Mouse (Mus musculus) testis, adult 2 months (tissue): ENCODE measurements around the gene Ubr3. TPM values are rescaled to one million over a fixed set of nuclear protein-coding genes. Genes with fewer than 3 reads are reported as not detected.
A peak's percentile ranks its signal among the peaks of the same experiment; 100 is the strongest.

ENCODE experiments used
- H3K27ac ChIP-seq: fragments of 200-500 bp; 2 replicates; pipeline ENCODE4 v1.5.1; 2012; ENCODE audit warnings: low read depth, low read length; ENCODE audit not compliant: control insufficient read depth, insufficient read depth
- H3K27me3 ChIP-seq: fragments of 200-500 bp; 2 replicates; pipeline ENCODE4 v1.6.1; 2012; ENCODE audit warnings: mild to moderate bottlenecking, low read length, moderate library complexity; ENCODE audit not compliant: control insufficient read depth, insufficient read depth
- H3K36me3 ChIP-seq: fragments of 200-500 bp; 2 replicates; pipeline ENCODE4 v1.6.1; 2012; ENCODE audit warnings: mild to moderate bottlenecking, low read length; ENCODE audit not compliant: control insufficient read depth, insufficient read depth
- H3K4me1 ChIP-seq: fragments of 200-500 bp; 2 replicates; pipeline ENCODE4 v1.6.1; 2012; ENCODE audit warnings: low read length; ENCODE audit not compliant: control insufficient read depth, insufficient read depth
- H3K4me3 ChIP-seq: fragments of 200-500 bp; 2 replicates; pipeline ENCODE4 v1.5.1; 2012; ENCODE audit warnings: low read depth, mild to moderate bottlenecking, low read length, moderate library complexity, mixed read lengths; ENCODE audit not compliant: control insufficient read depth
- CTCF ChIP-seq: fragments of 200-500 bp; IDR thresholded peaks from 2 replicates; pipeline ENCODE4 v1.5.1; 2012; ENCODE audit warnings: low read depth, mild to moderate bottlenecking, inconsistent platforms, low read length, moderate library complexity; ENCODE audit not compliant: control insufficient read depth, insufficient read depth, insufficient replicate concordance
- POLR2A ChIP-seq: fragments of 200-500 bp; IDR thresholded peaks from 2 replicates; pipeline ENCODE4 v1.6.1; 2012; ENCODE audit warnings: low read depth, mild to moderate bottlenecking, inconsistent platforms, low read length, moderate library complexity; ENCODE audit not compliant: control insufficient read depth
- polyA plus RNA-seq: library from polyadenylated mRNA; depleted of rRNA; stranded (reverse); fragments of >200 nt; gene quantifications from 2 replicates; pipeline ENCODE4 v1.2.3, GENCODE M21; 2012

The Ubr3 gene
- polyA plus RNA-seq, 1 experiment, result 9.1 TPM

DNA sequence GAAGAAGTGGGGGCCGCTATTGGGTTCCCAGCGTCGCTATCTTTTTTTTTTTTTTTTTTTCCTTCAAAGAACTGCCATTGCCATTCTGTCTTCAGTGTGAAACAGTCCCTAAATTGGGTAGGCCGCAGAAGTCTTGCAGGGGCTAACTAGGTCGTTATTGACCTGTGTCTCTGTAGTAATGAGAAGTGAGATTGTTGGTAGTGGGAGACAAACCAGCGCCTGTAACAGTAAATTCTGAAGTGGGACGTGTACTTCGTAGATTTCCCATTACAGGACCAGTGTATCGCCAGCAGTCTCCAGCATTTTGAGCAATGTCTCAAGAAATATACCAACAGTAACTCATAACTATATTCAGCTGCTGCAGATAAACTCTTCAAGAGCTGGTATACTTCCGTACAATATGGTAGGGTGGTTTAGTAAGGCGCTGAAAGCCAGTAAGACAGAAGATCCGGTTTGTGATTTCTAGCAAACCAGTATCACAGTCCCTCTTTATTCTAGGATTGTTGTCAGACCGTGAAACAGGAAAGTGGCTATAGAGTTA, 34.9 kb upstream of the Ubr3 start:
- H3K4me1 ChIP-seq, result no peaks in the 10 kb centered on the region
- TF ChIP-seq CTCF, result no peak
- no peak for TF ChIP-seq POLR2A
- H3K4me3 ChIP-seq, result peak overlapping the region; percentile 100
- H3K27ac ChIP-seq, result peak overlapping the region; percentile 98
- no peaks in the 10 kb centered on the region for H3K27me3 ChIP-seq
- H3K36me3 ChIP-seq, result no peaks in the 10 kb centered on the region; the same call in 1 of the 2 replicates

- Histone ChIP-seq H3K27me3 (no peaks in the 10 kb centered on the region), H3K27ac (no peak overlapping the region), H3K4me3 (no peak overlapping the region), H3K36me3 (no peaks in the 10 kb centered on the region), H3K4me1 (peaks cover 3% of the 10 kb centered on the region; the same call in 1 of the 2 replicates)
- TF ChIP-seq POLR2A, result no peak
- TF ChIP-seq CTCF, result no peak
Measured at GRCm38 (mm10) chr2:69883990-69884391, 13.1 kb upstream of the Ubr3 start.

GRCm38 (mm10) chr2:69884581-69884980, 12.5 kb upstream of the Ubr3 start:
- Histone ChIP-seq H3K27ac (no peak overlapping the region), H3K36me3 (no peaks in the 10 kb centered on the region), H3K4me1 (peaks cover 3% of the 10 kb centered on the region; the same call in 1 of the 2 replicates), H3K27me3 (no peaks in the 10 kb centered on the region), H3K4me3 (no peak overlapping the region)
- TF ChIP-seq POLR2A (no peak), CTCF (no peak)

GRCm38 (mm10) chr2:69885050-69885449, 12.0 kb upstream of the Ubr3 start:
- Histone ChIP-seq H3K4me1 (peaks cover 3% of the 10 kb centered on the region; the same call in 1 of the 2 replicates), H3K27me3 (no peaks in the 10 kb centered on the region), H3K36me3 (no peaks in the 10 kb centered on the region), H3K4me3 (peak overlapping the region; percentile 94), H3K27ac (peak overlapping the region; percentile 65; the same call in 1 of the 2 replicates)
- TF ChIP-seq POLR2A, result no peak

- H3K4me1 ChIP-seq, result peaks cover 3% of the 10 kb centered on the region; the same call in 1 of the 2 replicates
- TF ChIP-seq CTCF, result peak; percentile 40; the same call in 1 of the 2 replicates
- peak; percentile 67 for TF ChIP-seq POLR2A
- H3K27ac ChIP-seq, result peak within 1 kb of the TSS; percentile 65
- peak within 1 kb of the TSS; percentile 94 for H3K4me3 ChIP-seq
- no peaks in the 10 kb centered on the region for H3K27me3 ChIP-seq
- no peaks in the 10 kb centered on the region for H3K36me3 ChIP-seq
Measured at GRCm38 (mm10) chr2:69885451-69886305, 11.4 kb upstream of the Ubr3 start, which contains the start of gene Mettl5. Gene Mettl5 (minus strand): TSS chr2:69885615.

- H3K36me3 ChIP-seq, result no peaks in the 10 kb centered on the region
- no peak overlapping the region for H3K27ac ChIP-seq
- H3K27me3 ChIP-seq, result no peaks in the 10 kb centered on the region
- no peak overlapping the region for H3K4me3 ChIP-seq
- TF ChIP-seq POLR2A, result no peak
- TF ChIP-seq CTCF, result no peak
- peaks cover 3% of the 10 kb centered on the region; the same call in 1 of the 2 replicates for H3K4me1 ChIP-seq
Measured at GRCm38 (mm10) chr2:69888957-69889356, 8.1 kb upstream of the Ubr3 start.

- H3K36me3 ChIP-seq, result no peaks in the 10 kb centered on the region
- no peak for TF ChIP-seq CTCF
- no peak for TF ChIP-seq POLR2A
- no peak overlapping the region for H3K27ac ChIP-seq
- no peaks in the 10 kb centered on the region for H3K4me1 ChIP-seq
- no peak overlapping the region for H3K4me3 ChIP-seq
- H3K27me3 ChIP-seq, result no peaks in the 10 kb centered on the region
Measured at GRCm38 (mm10) chr2:69890843-69891242, 6.2 kb upstream of the Ubr3 start.
